Mouse (Mus musculus) ES-Bruce4 (cell line): ENCODE measurements around the gene Pax7. TPM values are rescaled to one million over a fixed set of nuclear protein-coding genes. Genes with fewer than 3 reads are reported as not detected.

Source experiments
- H3K27ac ChIP-seq: 2 replicates; pipeline ENCODE4 v1.5.1; 2012; ENCODE audit warnings: low read length, inconsistent platforms; ENCODE audit not compliant: insufficient read depth
- H3K27me3 ChIP-seq: 2 replicates; pipeline ENCODE4 v1.6.1; 2012; ENCODE audit warnings: mild to moderate bottlenecking, low read length, inconsistent platforms; ENCODE audit not compliant: control insufficient read depth, poor library complexity, insufficient read depth, severe bottlenecking
- H3K36me3 ChIP-seq: 2 replicates; pipeline ENCODE4 v1.6.1; 2012; ENCODE audit warnings: inconsistent platforms, mild to moderate bottlenecking, low read length, moderate library complexity; ENCODE audit not compliant: control insufficient read depth, poor library complexity, insufficient read depth, severe bottlenecking
- H3K4me1 ChIP-seq: one replicate; pipeline ENCODE4 v1.8.1; 2011; ENCODE audit warnings: low read length; ENCODE audit not compliant: control insufficient read depth, insufficient read depth
- H3K4me3 ChIP-seq: 2 replicates; pipeline ENCODE4 v1.5.1; 2011; ENCODE audit warnings: low read depth, mild to moderate bottlenecking, low read length
- H3K9ac ChIP-seq: 2 replicates; pipeline ENCODE4 v1.6.1; 2012; ENCODE audit warnings: low read depth, mild to moderate bottlenecking, inconsistent platforms; ENCODE audit not compliant: poor library complexity, severe bottlenecking
- H3K9me3 ChIP-seq: replicated peaks from 2 replicates; pipeline ENCODE4 v1.6.1; 2012; ENCODE audit warnings: mild to moderate bottlenecking, low read length, inconsistent platforms; ENCODE audit not compliant: control insufficient read depth, poor library complexity, insufficient read depth, severe bottlenecking
- CTCF ChIP-seq: IDR thresholded peaks from one replicate; pipeline ENCODE4 v1.8.1; 2011; ENCODE audit warnings: low read depth, low read length
- EP300 ChIP-seq: IDR thresholded peaks from 2 replicates; pipeline ENCODE4 v1.6.1; 2011; ENCODE audit warnings: low read depth, low read length; ENCODE audit not compliant: insufficient read depth
- POLR2A ChIP-seq: IDR thresholded peaks from one replicate; pipeline ENCODE4 v1.8.1; 2011; ENCODE audit warnings: low read length; ENCODE audit not compliant: insufficient read depth
- polyA plus RNA-seq: library from polyadenylated mRNA; stranded (reverse); fragments of >200 nt; gene quantifications from 2 replicates; pipeline ENCODE4 v1.2.4, GENCODE M21; 2011; ENCODE audit warnings: low read depth; ENCODE audit not compliant: missing spikeins, insufficient read depth, insufficient read length

The Pax7 gene
- polyA plus RNA-seq, 1 experiment, result not detected

DNA sequence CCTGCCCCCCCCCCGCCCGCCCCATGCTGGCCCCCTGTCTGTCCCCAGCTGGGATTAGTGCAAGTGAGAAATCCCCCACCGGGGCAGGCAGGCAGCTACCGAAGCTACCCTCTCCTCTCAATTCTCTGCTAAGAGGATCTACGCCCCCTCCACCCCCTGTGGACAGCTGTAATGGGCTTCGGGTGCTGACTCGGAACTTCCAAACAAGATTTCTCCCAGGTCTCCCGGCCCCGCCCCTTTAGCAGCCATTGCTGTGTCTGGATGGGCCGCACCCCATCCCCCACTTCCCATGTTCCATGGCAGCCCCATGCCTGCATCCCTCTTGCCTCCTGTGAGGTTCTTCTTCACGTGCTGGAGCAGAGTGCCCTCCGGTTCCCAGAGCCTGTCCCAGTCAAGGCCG lies 76.4 kb downstream of the Pax7 start:
- Histone ChIP-seq H3K36me3 (no peaks in the 10 kb centered on the region), H3K9ac (no peak overlapping the region), H3K27me3 (no peaks in the 10 kb centered on the region), H3K9me3 (no peaks in the 10 kb centered on the region), H3K4me1 (peaks cover 3% of the 10 kb centered on the region), H3K4me3 (no peak overlapping the region), H3K27ac (no peak overlapping the region)
- TF ChIP-seq CTCF (no peak), EP300 (no peak), POLR2A (no peak)

- no peaks in the 10 kb centered on the region for H3K9me3 ChIP-seq
- no peaks in the 10 kb centered on the region for H3K36me3 ChIP-seq
- H3K4me1 ChIP-seq, result peaks cover 3% of the 10 kb centered on the region
- H3K4me3 ChIP-seq, result no peak overlapping the region
- no peaks in the 10 kb centered on the region for H3K27me3 ChIP-seq
- TF ChIP-seq CTCF, result no peak
- no peak for TF ChIP-seq EP300
- TF ChIP-seq POLR2A, result no peak
- no peak overlapping the region for H3K9ac ChIP-seq
- H3K27ac ChIP-seq, result no peak overlapping the region
Observed at GRCm38 (mm10) chr4:139754148-139754710, 79.1 kb downstream of the Pax7 start.

DNA sequence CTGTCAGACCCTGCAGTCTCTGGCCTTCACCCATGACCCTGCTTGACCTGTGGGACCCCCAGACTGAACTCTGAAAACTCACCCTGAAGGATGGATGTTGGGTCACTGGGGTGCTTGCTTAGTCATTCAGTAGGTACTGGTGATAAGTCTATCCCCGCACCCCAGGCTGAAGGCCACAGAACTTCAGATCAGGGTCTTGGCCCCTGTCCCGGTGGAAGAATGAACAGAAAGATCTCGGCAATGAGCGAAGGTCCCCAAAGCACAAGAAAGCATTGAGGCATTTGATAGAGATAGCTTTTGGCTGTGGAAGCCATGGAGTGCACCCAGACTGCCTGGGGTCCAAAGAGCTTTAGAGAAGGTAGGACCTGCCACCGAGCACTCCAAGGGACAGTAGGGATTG lies 82.4 kb downstream of the Pax7 start:
- Histone ChIP-seq H3K36me3 (no peaks in the 10 kb centered on the region), H3K4me3 (no peak overlapping the region), H3K9ac (no peak overlapping the region), H3K9me3 (no peaks in the 10 kb centered on the region), H3K4me1 (no peaks in the 10 kb centered on the region), H3K27ac (no peak overlapping the region), H3K27me3 (no peaks in the 10 kb centered on the region)
- TF ChIP-seq CTCF, result no peak
- TF ChIP-seq POLR2A, result no peak
- no peak for TF ChIP-seq EP300

GRCm38 (mm10) chr4:139747190-139747936 lies 86.0 kb downstream of the Pax7 start:
- H3K9ac ChIP-seq, result no peak overlapping the region
- no peaks in the 10 kb centered on the region for H3K4me1 ChIP-seq
- no peak overlapping the region for H3K27ac ChIP-seq
- no peaks in the 10 kb centered on the region for H3K27me3 ChIP-seq
- no peaks in the 10 kb centered on the region for H3K36me3 ChIP-seq
- no peak overlapping the region for H3K4me3 ChIP-seq
- H3K9me3 ChIP-seq, result no peaks in the 10 kb centered on the region
- TF ChIP-seq POLR2A (no peak), CTCF (no peak), EP300 (no peak)

DNA sequence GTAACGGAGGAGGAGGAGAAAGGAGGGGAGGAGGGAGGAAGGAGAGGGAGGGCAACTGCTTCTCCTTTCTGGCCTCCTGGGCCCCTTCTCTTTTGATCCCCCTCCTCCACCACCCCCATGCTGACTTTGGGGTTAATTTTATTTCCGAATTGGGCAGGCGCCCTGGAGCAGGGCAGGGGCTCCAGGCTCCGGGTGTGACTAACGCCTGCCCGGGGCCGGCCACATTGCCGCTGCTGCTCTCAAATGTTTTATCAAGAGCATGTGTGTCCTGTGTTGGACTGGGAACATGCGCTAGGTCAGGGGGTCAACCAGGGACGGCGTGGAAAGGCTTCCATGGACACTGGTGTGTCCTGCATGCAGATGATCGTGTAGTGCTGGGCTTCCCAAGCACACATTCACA lies 87.2 kb downstream of the Pax7 start:
- Histone ChIP-seq H3K4me1 (no peaks in the 10 kb centered on the region), H3K4me3 (no peak overlapping the region), H3K9me3 (no peaks in the 10 kb centered on the region), H3K27me3 (no peaks in the 10 kb centered on the region), H3K27ac (no peak overlapping the region), H3K9ac (no peak overlapping the region), H3K36me3 (no peaks in the 10 kb centered on the region)
- TF ChIP-seq POLR2A (no peak), CTCF (no peak), EP300 (no peak)

DNA sequence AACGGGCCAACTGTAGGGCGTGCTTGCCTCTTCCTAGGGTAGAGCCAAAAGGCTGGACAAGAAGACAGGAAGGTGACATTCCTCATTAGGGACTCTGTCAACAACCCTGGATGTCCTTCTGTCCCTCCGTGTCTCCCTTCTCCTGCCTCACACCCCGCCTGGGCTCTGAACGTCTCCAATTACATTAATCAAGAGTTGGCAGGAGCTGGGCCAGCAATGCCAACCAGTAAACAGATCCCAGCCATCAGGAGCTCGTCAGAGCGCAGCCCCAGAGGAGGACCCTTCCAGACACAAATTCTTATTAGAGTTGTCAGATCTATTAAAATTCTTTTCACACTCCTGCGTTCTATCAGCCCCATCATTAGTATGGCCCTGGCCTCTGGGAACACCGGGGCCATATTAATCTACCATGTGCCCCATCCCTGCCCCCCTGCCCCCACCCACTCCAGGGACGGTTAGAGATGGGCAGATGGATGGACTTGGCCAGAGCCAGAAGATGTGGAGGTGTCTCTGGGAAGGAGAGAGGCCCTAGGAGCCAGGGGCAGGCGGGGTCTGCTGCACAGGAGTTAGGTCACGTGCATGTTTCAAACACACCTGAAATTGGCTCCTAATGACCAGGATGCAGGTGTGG lies 88.4 kb downstream of the Pax7 start:
- H3K4me1 ChIP-seq, result no peaks in the 10 kb centered on the region
- no peaks in the 10 kb centered on the region for H3K9me3 ChIP-seq
- H3K27ac ChIP-seq, result no peak overlapping the region
- H3K27me3 ChIP-seq, result no peaks in the 10 kb centered on the region
- no peak overlapping the region for H3K9ac ChIP-seq
- no peaks in the 10 kb centered on the region for H3K36me3 ChIP-seq
- no peak for TF ChIP-seq CTCF
- H3K4me3 ChIP-seq, result no peak overlapping the region
